Mouse (Mus musculus) T-cell, adult 2 months (primary cell): ENCODE measurements around the gene Nkd2.

Experiments
- DNase-seq: peaks from one replicate; pipeline ENCODE4 v3.0.0; 2022; ENCODE audit warnings: low spot score

Gene Nkd2

GRCm38 (mm10) chr13:73847465-73847836, at the start of gene Nkd2:
Gene Nkd2, minus strand, starts transcription at chr13:73847631.
- peak; percentile 55 for DNase-seq

- DNase-seq, result no peak
These were observed 45.2 kb upstream of the Nkd2 start for GRCm38 (mm10) chr13:73892493-73893178.

- DNase-seq, result no peak
These were observed 40.0 kb upstream of the Nkd2 start for GRCm38 (mm10) chr13:73887415-73887874.

GRCm38 (mm10) chr13:73886601-73887000, 39.2 kb upstream of the Nkd2 start:
- DNase-seq, result no peak

- DNase-seq, result no peak
These were observed 38.6 kb upstream of the Nkd2 start for GRCm38 (mm10) chr13:73886066-73886465.

GRCm38 (mm10) chr13:73885656-73886055, 38.2 kb upstream of the Nkd2 start:
- no peak for DNase-seq

GRCm38 (mm10) chr13:73881347-73881746, 33.9 kb upstream of the Nkd2 start:
- no peak for DNase-seq

- peak; percentile 35 for DNase-seq
These were observed 32.4 kb upstream of the Nkd2 start for GRCm38 (mm10) chr13:73879824-73880223.

- DNase-seq, result no peak
These were observed 24.7 kb upstream of the Nkd2 start for GRCm38 (mm10) chr13:73872159-73872558.

- DNase-seq, result peak; percentile 5
These were observed 604 bp downstream of the Nkd2 start for GRCm38 (mm10) chr13:73846589-73847464.

GRCm38 (mm10) chr13:73842696-73843095, 4.7 kb downstream of the Nkd2 start:
- no peak for DNase-seq

- DNase-seq, result no peak
These were observed 7.7 kb downstream of the Nkd2 start for GRCm38 (mm10) chr13:73839740-73840139.

- DNase-seq, result no peak
These were observed 8.3 kb downstream of the Nkd2 start for GRCm38 (mm10) chr13:73839137-73839548.

GRCm38 (mm10) chr13:73837708-73838107, 9.7 kb downstream of the Nkd2 start:
- DNase-seq, result no peak

- DNase-seq, result no peak
These were observed 10.9 kb downstream of the Nkd2 start for GRCm38 (mm10) chr13:73836491-73836890.

- no peak for DNase-seq
These were observed 11.6 kb downstream of the Nkd2 start for GRCm38 (mm10) chr13:73835791-73836190.

GRCm38 (mm10) chr13:73833809-73834208, 13.6 kb downstream of the Nkd2 start:
- DNase-seq, result no peak

- DNase-seq, result peak; percentile 35
These were observed 15.9 kb downstream of the Nkd2 start for GRCm38 (mm10) chr13:73831486-73831885.

- DNase-seq, result no peak
These were observed 20.2 kb downstream of the Nkd2 start for GRCm38 (mm10) chr13:73827243-73827642.

- DNase-seq, result no peak
These were observed 23.7 kb downstream of the Nkd2 start for GRCm38 (mm10) chr13:73823711-73824110.

- DNase-seq, result peak; percentile 72
These were observed 25.1 kb downstream of the Nkd2 start for GRCm38 (mm10) chr13:73822187-73822800.

- DNase-seq, result no peak
These were observed 26.2 kb downstream of the Nkd2 start for GRCm38 (mm10) chr13:73821251-73821650.

GRCm38 (mm10) chr13:73818921-73819320, 28.5 kb downstream of the Nkd2 start:
- DNase-seq, result no peak
